Mouse (Mus musculus) testis, adult 2 months (tissue): ENCODE measurements at regions not wholly inside any gene's neighbourhood (a gene's known extent, or its start where the extent isn't known, plus 50 kb on each side); places are given as distances from the start of the nearest gene placed in this dataset.
"Not testable (repeated sequence)": the region's sequence is repeated elsewhere in the genome, so short reads cannot be mapped to it uniquely, and the experiment has no call there.

ENCODE experiments used
- H3K27ac ChIP-seq: fragments of 200-500 bp; 2 replicates; pipeline ENCODE4 v1.5.1; 2012; ENCODE audit warnings: low read depth, low read length; ENCODE audit not compliant: control insufficient read depth, insufficient read depth
- H3K27me3 ChIP-seq: fragments of 200-500 bp; 2 replicates; pipeline ENCODE4 v1.6.1; 2012; ENCODE audit warnings: mild to moderate bottlenecking, low read length, moderate library complexity; ENCODE audit not compliant: control insufficient read depth, insufficient read depth
- H3K36me3 ChIP-seq: fragments of 200-500 bp; 2 replicates; pipeline ENCODE4 v1.6.1; 2012; ENCODE audit warnings: mild to moderate bottlenecking, low read length; ENCODE audit not compliant: control insufficient read depth, insufficient read depth
- H3K4me1 ChIP-seq: fragments of 200-500 bp; 2 replicates; pipeline ENCODE4 v1.6.1; 2012; ENCODE audit warnings: low read length; ENCODE audit not compliant: control insufficient read depth, insufficient read depth
- H3K4me3 ChIP-seq: fragments of 200-500 bp; 2 replicates; pipeline ENCODE4 v1.5.1; 2012; ENCODE audit warnings: low read depth, mild to moderate bottlenecking, low read length, moderate library complexity, mixed read lengths; ENCODE audit not compliant: control insufficient read depth
- CTCF ChIP-seq: fragments of 200-500 bp; IDR thresholded peaks from 2 replicates; pipeline ENCODE4 v1.5.1; 2012; ENCODE audit warnings: low read depth, mild to moderate bottlenecking, inconsistent platforms, low read length, moderate library complexity; ENCODE audit not compliant: control insufficient read depth, insufficient read depth, insufficient replicate concordance
- POLR2A ChIP-seq: fragments of 200-500 bp; IDR thresholded peaks from 2 replicates; pipeline ENCODE4 v1.6.1; 2012; ENCODE audit warnings: low read depth, mild to moderate bottlenecking, inconsistent platforms, low read length, moderate library complexity; ENCODE audit not compliant: control insufficient read depth

DNA sequence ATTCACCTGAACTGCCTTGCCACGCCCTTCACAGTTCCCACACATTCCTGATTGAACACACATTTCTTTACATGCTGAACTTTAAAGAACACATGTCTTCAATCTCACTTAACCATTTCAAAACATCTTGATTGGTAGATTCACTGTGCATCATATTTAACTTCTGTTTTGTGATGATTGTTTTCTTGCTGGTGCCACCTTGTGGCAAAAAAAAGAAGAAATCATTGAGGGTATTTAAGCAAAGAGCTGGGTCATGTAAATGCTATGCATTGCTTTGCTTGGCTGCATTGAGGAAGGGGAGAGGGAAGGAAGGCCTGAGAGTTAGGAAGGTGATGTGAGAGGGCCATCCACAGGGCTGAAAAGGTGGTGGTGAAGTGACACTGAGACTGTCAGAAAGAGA, 78.3 kb upstream of the Cobl start:
- Histone ChIP-seq H3K4me1 (no peaks in the 10 kb centered on the region), H3K4me3 (no peak overlapping the region), H3K36me3 (no peaks in the 10 kb centered on the region), H3K27ac (no peak overlapping the region), H3K27me3 (no peaks in the 10 kb centered on the region)
- TF ChIP-seq CTCF (no peak), POLR2A (no peak)

DNA sequence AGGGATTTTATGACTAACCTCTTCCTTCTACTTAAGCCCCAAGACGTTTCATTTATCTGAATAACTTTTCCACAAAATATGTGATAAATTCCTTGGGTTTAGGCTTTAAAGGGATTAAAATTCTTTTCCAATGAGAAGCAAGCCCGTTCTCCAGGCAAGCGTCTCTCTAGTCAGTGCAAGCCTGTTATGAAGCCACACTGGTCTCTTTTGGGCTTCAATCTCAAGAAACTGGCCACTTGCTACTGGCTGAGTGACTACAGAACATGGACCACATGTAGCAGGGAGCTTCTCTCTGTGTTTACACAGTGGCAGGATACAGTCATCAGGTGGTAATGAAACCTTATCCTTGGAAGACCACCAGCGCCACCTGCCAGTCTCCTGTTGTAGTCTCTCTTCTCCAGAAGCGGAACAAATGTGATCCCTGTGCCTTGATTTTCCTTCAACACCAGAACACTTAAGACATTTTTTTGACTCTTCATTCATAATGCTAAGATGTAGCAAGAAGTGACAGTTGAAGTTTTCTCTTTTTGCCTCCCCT, 75.6 kb upstream of the Cobl start:
- H3K27ac ChIP-seq: no peak overlapping the region
- H3K4me3 ChIP-seq: no peak overlapping the region
- H3K36me3 ChIP-seq: no peaks in the 10 kb centered on the region
- TF ChIP-seq POLR2A (no peak), CTCF (no peak)
- H3K27me3 ChIP-seq: no peaks in the 10 kb centered on the region
- no peaks in the 10 kb centered on the region for H3K4me1 ChIP-seq

DNA sequence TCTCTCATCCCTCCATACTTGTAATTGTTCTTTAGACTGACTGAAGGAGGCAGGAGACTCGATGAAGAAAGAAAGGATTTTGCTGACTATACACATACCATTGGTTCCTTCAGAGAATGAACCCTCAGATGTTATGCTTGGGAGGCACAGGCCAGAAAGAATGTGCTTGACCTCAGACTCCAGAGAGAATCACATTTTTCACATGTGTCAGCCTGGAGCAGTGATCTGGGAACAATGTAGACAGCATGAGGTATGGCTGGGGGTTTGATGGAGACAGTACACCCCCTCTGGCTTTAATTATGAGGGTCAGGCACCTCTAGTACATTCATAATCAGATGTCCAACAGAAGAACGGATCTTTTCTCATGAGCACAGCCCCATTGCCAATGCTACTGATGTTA, 70.3 kb upstream of the Cobl start:
- TF ChIP-seq CTCF (no peak), POLR2A (no peak)
- Histone ChIP-seq H3K36me3 (no peaks in the 10 kb centered on the region), H3K27ac (no peak overlapping the region), H3K27me3 (no peaks in the 10 kb centered on the region), H3K4me3 (no peak overlapping the region), H3K4me1 (no peaks in the 10 kb centered on the region)

DNA sequence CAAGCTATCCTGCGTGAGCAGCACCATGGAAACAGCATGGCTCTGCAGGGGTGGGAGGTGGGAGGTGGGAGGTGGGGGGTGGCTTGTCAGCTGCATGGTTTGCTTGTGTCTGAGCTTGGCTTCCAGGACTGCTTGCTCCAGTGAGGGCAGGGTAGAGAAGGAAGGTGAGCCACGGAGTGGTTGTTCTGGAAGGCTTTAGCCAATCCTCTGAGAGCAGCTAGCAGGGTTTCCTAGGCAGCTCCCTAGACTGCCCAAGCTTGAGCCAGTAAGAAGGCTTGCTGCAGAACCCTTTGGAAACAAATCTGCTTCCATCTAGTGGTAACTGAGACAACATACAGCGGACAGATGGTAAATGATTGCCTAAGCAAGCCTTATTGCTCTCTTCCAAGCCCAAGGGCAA, 67.5 kb upstream of the Cobl start:
- Histone ChIP-seq H3K27me3 (no peaks in the 10 kb centered on the region), H3K4me1 (no peaks in the 10 kb centered on the region), H3K36me3 (no peaks in the 10 kb centered on the region), H3K27ac (no peak overlapping the region), H3K4me3 (no peak overlapping the region)
- TF ChIP-seq POLR2A (no peak), CTCF (no peak)

DNA sequence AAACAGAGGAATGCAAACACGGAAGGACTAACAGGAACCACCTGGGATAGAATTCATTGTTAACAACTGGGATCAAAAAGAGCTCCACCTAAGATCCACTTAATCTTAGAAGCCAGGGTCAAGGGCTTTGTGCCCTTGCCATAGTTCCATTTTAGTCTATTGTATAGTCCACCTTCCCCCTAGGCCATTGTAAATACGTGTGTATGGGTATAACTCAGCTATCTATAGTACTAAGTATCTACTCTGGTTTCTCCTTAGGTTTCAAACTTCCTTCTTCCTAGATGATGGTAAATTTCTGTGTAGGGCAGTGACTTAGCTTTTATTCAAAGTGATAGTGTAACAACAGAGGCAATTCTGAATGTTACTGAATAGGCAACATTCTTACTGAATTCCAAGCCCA, 57.3 kb upstream of the Cobl start:
- H3K27me3 ChIP-seq, H3K36me3 ChIP-seq, H3K4me1 ChIP-seq, H3K27ac ChIP-seq, H3K4me3 ChIP-seq: not testable (repeated sequence)

DNA sequence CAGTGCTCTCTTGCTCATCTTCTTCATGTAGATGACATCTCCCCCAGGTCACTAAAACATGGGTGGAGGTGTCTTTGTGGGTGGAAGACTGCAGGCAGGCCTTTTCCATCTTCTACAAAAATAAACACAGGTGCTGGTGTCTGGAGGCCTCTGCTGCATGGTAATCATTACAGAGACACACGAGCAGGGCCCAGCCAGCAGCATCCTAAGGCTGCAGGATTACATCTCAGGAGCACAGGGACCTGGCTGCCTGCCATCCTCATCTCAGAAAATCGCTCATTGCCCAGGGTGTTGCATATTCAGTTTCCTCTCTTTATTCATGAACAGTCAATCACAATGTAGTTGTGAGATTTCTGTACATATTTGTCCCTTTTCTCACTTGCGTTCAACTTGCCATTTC, 56.5 kb upstream of the Cobl start:
- TF ChIP-seq CTCF (no peak), POLR2A (no peak)
- H3K4me1 ChIP-seq: no peaks in the 10 kb centered on the region
- H3K36me3 ChIP-seq: no peaks in the 10 kb centered on the region
- no peaks in the 10 kb centered on the region for H3K27me3 ChIP-seq
- H3K4me3 ChIP-seq: no peak overlapping the region
- no peak overlapping the region for H3K27ac ChIP-seq

DNA sequence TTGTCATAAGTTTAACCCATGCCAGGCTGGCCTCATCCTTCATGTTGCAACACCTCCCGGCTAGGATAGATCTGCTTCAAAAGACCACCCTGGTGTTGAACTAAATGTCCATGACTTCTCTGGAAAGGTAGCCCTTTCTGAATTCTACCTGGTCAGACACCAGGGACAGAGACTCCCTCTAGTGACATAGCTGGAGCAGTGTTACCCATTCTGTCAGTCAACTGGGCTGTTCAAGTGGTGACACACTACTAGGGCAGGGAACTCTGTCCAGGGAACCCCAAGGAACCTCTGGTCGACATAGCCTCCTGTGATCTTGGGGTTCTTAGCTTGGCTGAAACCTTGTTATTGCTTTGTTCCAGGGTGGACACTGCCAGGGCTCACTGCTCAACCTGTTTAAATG, 51.6 kb upstream of the Cobl start:
- Histone ChIP-seq H3K27ac (no peak overlapping the region), H3K4me1 (no peaks in the 10 kb centered on the region), H3K36me3 (no peaks in the 10 kb centered on the region), H3K27me3 (no peaks in the 10 kb centered on the region), H3K4me3 (no peak overlapping the region)
- TF ChIP-seq POLR2A (no peak), CTCF (no peak)
